Comparison of ENCODE assay signal across 21 mouse cellular contexts in genomic region chr3:41047838-41048237, GRCm38 (mm10).
"Had no signal": no experiment of that assay in that cellular context is flagged by ENCODE, and none has a peak within 500 bp of the region (broad histone marks: within the 10 kb centered on the region; RNA-seq: fewer than 3 reads in every experiment).

No protein-coding gene starts in this region.

- ATAC-seq: liver, postnatal 0 days; lung, postnatal 0 days; midbrain, embryonic 15.5 days had no signal

- H3K9ac ChIP-seq: limb, embryonic 12.5 days; limb, embryonic 15.5 days; liver, embryonic 14.5 days; liver, postnatal 0 days; lung, embryonic 14.5 days; midbrain, embryonic 12.5 days; midbrain, embryonic 15.5 days; neural tube, embryonic 12.5 days; neural tube, embryonic 15.5 days; stomach, embryonic 15.5 days had no signal

- H3K9me3 ChIP-seq: limb, embryonic 12.5 days; limb, embryonic 15.5 days; midbrain, embryonic 12.5 days; midbrain, embryonic 15.5 days; neural tube, embryonic 12.5 days; neural tube, embryonic 15.5 days; stomach, embryonic 15.5 days had no signal

- H3K4me3 ChIP-seq: layer of hippocampus, adult 2 months; limb, embryonic 12.5 days; limb, embryonic 15.5 days; midbrain, embryonic 12.5 days; midbrain, embryonic 15.5 days; neural tube, embryonic 12.5 days; neural tube, embryonic 15.5 days; stomach, embryonic 15.5 days had no signal

- DNase-seq: kidney, postnatal 25 days; left cerebral cortex, postnatal 4 days; liver, postnatal 0 days; lung, embryonic 14.5 days; right cerebral cortex, postnatal 25 days; spleen, adult 18-20 months; thymus, adult 18-20 months; thymus, postnatal 36 days had no signal

- H3K4me1 ChIP-seq: limb, embryonic 12.5 days; limb, embryonic 15.5 days; midbrain, embryonic 12.5 days; midbrain, embryonic 15.5 days; neural tube, embryonic 12.5 days; neural tube, embryonic 15.5 days; stomach, embryonic 15.5 days had no signal

- H3K4me2 ChIP-seq: limb, embryonic 12.5 days; limb, embryonic 15.5 days; liver, embryonic 11.5 days; lung, embryonic 14.5 days; midbrain, embryonic 12.5 days; midbrain, embryonic 15.5 days; neural tube, embryonic 12.5 days; neural tube, embryonic 15.5 days; stomach, embryonic 15.5 days had no signal

- H3K27me3 ChIP-seq: limb, embryonic 12.5 days; limb, embryonic 15.5 days; midbrain, embryonic 12.5 days; midbrain, embryonic 15.5 days; neural tube, embryonic 12.5 days; neural tube, embryonic 15.5 days; stomach, embryonic 15.5 days had no signal

- H3K36me3 ChIP-seq: limb, embryonic 12.5 days; limb, embryonic 15.5 days; midbrain, embryonic 12.5 days; midbrain, embryonic 15.5 days; neural tube, embryonic 12.5 days; neural tube, embryonic 15.5 days; stomach, embryonic 15.5 days had no signal

- H3K27ac ChIP-seq: kidney, postnatal 0 days; layer of hippocampus, adult 2 months; limb, embryonic 12.5 days; limb, embryonic 15.5 days; liver, embryonic 14.5 days; macrophage; midbrain, embryonic 12.5 days; midbrain, embryonic 15.5 days; neural tube, embryonic 12.5 days; neural tube, embryonic 15.5 days; stomach, embryonic 15.5 days had no signal
